Mouse (Mus musculus): ENCODE data around the gene Slc4a4. TPM values are rescaled to one million over a fixed set of nuclear protein-coding genes. Genes with fewer than 3 reads are reported as not detected.

Slc4a4 gene
- total RNA-seq, 2 experiments from 2014 or later = 110 to 122 TPM

- intact Hi-C loops (cut with DNase I) = loop anchor here (10.0 kb wide), 1 partner anchor 415 kb away; no protein-coding TSS in a partner anchor
- DNase-seq (ENCODE audit: low spot score in 2 of 2) = no peak
Measured at GRCm38 (mm10) chr5:89209973-89210703, 323.5 kb downstream of the Slc4a4 start.

GRCm38 (mm10) chr5:89211057-89211456 is 324.4 kb downstream of the Slc4a4 start:
- no peak for DNase-seq (ENCODE audit: low spot score in 2 of 2)
- intact Hi-C loops (cut with DNase I) = loop anchor here (10.0 kb wide), 1 partner anchor 416 kb away; no protein-coding TSS in a partner anchor

GRCm38 (mm10) chr5:89218222-89218621 is 331.6 kb downstream of the Slc4a4 start:
- DNase-seq (ENCODE audit: low spot score in 2 of 2) = no peak
- intact Hi-C loops (cut with DNase I) = loop anchor here (10.0 kb wide), 1 partner anchor 423 kb away; no protein-coding TSS in a partner anchor

- DNase-seq (ENCODE audit: low spot score in 2 of 2) = no peak
- intact Hi-C loops (cut with DNase I) = loop anchor here (10.0 kb wide), 1 partner anchor 424 kb away; no protein-coding TSS in a partner anchor
Measured at GRCm38 (mm10) chr5:89218709-89219108, 332.1 kb downstream of the Slc4a4 start.

- peak; percentile 18 to 24 for DNase-seq (ENCODE audit: low spot score in 2 of 2)
- intact Hi-C loops (cut with DNase I) = loop anchor here (2.0 to 5.0 kb wide), 2 partner anchors 293 to 334 kb away; partner anchors contain the start of gene Slc4a4
Measured at GRCm38 (mm10) chr5:89221658-89222057, 335.0 kb downstream of the Slc4a4 start.

GRCm38 (mm10) chr5:89223061-89223740 is 336.6 kb downstream of the Slc4a4 start:
- no peak for DNase-seq (ENCODE audit: low spot score in 2 of 2)
- intact Hi-C loops (cut with DNase I) = loop anchor here (5.0 kb wide), 1 partner anchor 336 kb away; the partner anchor contains the start of gene Slc4a4

- intact Hi-C loops (cut with DNase I) = loop anchor here (5.0 kb wide), 1 partner anchor 337 kb away; the partner anchor contains the start of gene Slc4a4
- peak; percentile 20 to 28 for DNase-seq (ENCODE audit: low spot score in 2 of 2)
Measured at GRCm38 (mm10) chr5:89223744-89224368, 337.2 kb downstream of the Slc4a4 start.

GRCm38 (mm10) chr5:89227948-89228347 is 341.3 kb downstream of the Slc4a4 start:
- intact Hi-C loops (cut with DNase I) = no loop called here
- DNase-seq (ENCODE audit: low spot score in 2 of 2) = no peak

- intact Hi-C loops (cut with DNase I) = no loop called here
- no peak for DNase-seq (ENCODE audit: low spot score in 2 of 2)
Measured at GRCm38 (mm10) chr5:89229606-89230005, 343.0 kb downstream of the Slc4a4 start.

GRCm38 (mm10) chr5:89232313-89232712 is 345.7 kb downstream of the Slc4a4 start:
- intact Hi-C loops (cut with DNase I) = no loop called here
- DNase-seq (ENCODE audit: low spot score in 2 of 2) = no peak

GRCm38 (mm10) chr5:89251806-89252205 is 365.2 kb downstream of the Slc4a4 start:
- no peak for DNase-seq (ENCODE audit: low spot score in 2 of 2)
- intact Hi-C loops (cut with DNase I) = no loop called here

GRCm38 (mm10) chr5:89259804-89260492 is 373.3 kb downstream of the Slc4a4 start:
- intact Hi-C loops (cut with DNase I) = no loop called here
- DNase-seq (ENCODE audit: low spot score in 2 of 2) = no peak

- intact Hi-C loops (cut with DNase I) = no loop called here
Measured at GRCm38 (mm10) chr5:89277049-89277448, 390.4 kb downstream of the Slc4a4 start.

GRCm38 (mm10) chr5:89277616-89278015 is 391.0 kb downstream of the Slc4a4 start:
- intact Hi-C loops (cut with DNase I) = no loop called here
- no peak for DNase-seq (ENCODE audit: low spot score in 2 of 2)

More at GRCm38 (mm10) chr5:89277049-89277448, 390.4 kb downstream of the Slc4a4 start:
- DNase-seq (ENCODE audit: low spot score in 2 of 2) = no peak

- no peak for DNase-seq (ENCODE audit: low spot score in 2 of 2)
- intact Hi-C loops (cut with DNase I) = no loop called here
Measured at GRCm38 (mm10) chr5:89278309-89278708, 391.7 kb downstream of the Slc4a4 start.

- intact Hi-C loops (cut with DNase I) = no loop called here
- no peak for DNase-seq (ENCODE audit: low spot score in 2 of 2)
Measured at GRCm38 (mm10) chr5:89280312-89280863, 393.8 kb downstream of the Slc4a4 start.
